In genomic region chr8:70083285-70083684, GRCm38 (mm10) we compare ENCODE assay signal across 8 mouse cellular contexts. TPM values are rescaled to one million over a fixed set of nuclear protein-coding genes. Genes with fewer than 3 reads are reported as not detected.
A peak's percentile ranks its signal among the peaks of the same experiment; 100 is the strongest.
DNase-seq lines count a peak whose midpoint lies in the region; ATAC-seq and TF ChIP-seq lines count a peak whose summit lies in the region.

Gene Hapln4 (plus strand): TSS chr8:70083457.

- intact Hi-C loops in heart, adult 2 months (cut with DNase I): no loop called here

- no peaks in the 10 kb centered on the region for H3K79me2 ChIP-seq in heart, adult 2 months (replicated peaks; ENCODE audit: control insufficient read depth, insufficient read depth, low read length)

- H3K9ac ChIP-seq in heart, adult 2 months (ENCODE audit: low read depth, low read length): no peak within 1 kb of the TSS
- H3K9ac ChIP-seq in forebrain, postnatal 0 days: peak within 1 kb of the TSS; percentile 47
- no peak within 1 kb of the TSS for H3K9ac ChIP-seq in kidney, embryonic 14.5 days (ENCODE audit: low read depth, low read length)
- H3K9ac ChIP-seq in liver, embryonic 11.5 days (ENCODE audit: low read depth, low read length): no peak within 1 kb of the TSS

- H3K4me1 ChIP-seq in heart, adult 2 months (ENCODE audit: control insufficient read depth, insufficient read depth, low read length): no peaks in the 10 kb centered on the region
- H3K4me1 ChIP-seq in forebrain, postnatal 0 days (ENCODE audit: insufficient read depth): peaks cover 16% of the 10 kb centered on the region; the same call in 1 of the 2 replicates
- H3K4me1 ChIP-seq in kidney, embryonic 14.5 days (ENCODE audit: control insufficient read depth, insufficient read depth, low read length): peaks cover 15% of the 10 kb centered on the region; the same call in 1 of the 2 replicates
- H3K4me1 ChIP-seq in liver, embryonic 11.5 days (replicated peaks; ENCODE audit: control insufficient read depth, insufficient read depth, low read length): peaks cover 8% of the 10 kb centered on the region

- H3K36me3 ChIP-seq in heart, adult 2 months (ENCODE audit: control insufficient read depth, insufficient read depth, low read length): no peaks in the 10 kb centered on the region
- no peaks in the 10 kb centered on the region for H3K36me3 ChIP-seq in forebrain, postnatal 0 days (ENCODE audit: insufficient read depth)
- no peaks in the 10 kb centered on the region for H3K36me3 ChIP-seq in kidney, embryonic 14.5 days (ENCODE audit: control insufficient read depth, insufficient read depth, low read length)
- no peaks in the 10 kb centered on the region for H3K36me3 ChIP-seq in liver, embryonic 11.5 days (ENCODE audit: control insufficient read depth, insufficient read depth, low read length)

- peak within 1 kb of the TSS; percentile 31 for H3K4me3 ChIP-seq in heart, adult 2 months
- peak within 1 kb of the TSS; percentile 46 for H3K4me3 ChIP-seq in forebrain, postnatal 0 days (ENCODE audit: low read depth, low read length)
- peak within 1 kb of the TSS; percentile 34 for H3K4me3 ChIP-seq in kidney, embryonic 14.5 days (ENCODE audit: low read length)
- H3K4me3 ChIP-seq in liver, embryonic 11.5 days (ENCODE audit: low read depth, low read length): peak within 1 kb of the TSS; percentile 34

- TF ChIP-seq POLR2A in heart, adult 2 months (IDR thresholded peaks at IDR 0.05; ENCODE audit: insufficient read depth, low read depth, low read length): no peak

- H3K4me2 ChIP-seq in forebrain, postnatal 0 days (ENCODE audit: low read depth): peak within 1 kb of the TSS; percentile 95
- peak within 1 kb of the TSS; percentile 49 for H3K4me2 ChIP-seq in kidney, embryonic 14.5 days (replicated peaks; ENCODE audit: low read depth, low read length)
- peak within 1 kb of the TSS; percentile 58 for H3K4me2 ChIP-seq in liver, embryonic 11.5 days

- no peak for ATAC-seq in forebrain, postnatal 0 days
- ATAC-seq in kidney, embryonic 14.5 days (ENCODE audit: low FRiP score, low TSS enrichment): no peak
- no peak for ATAC-seq in liver, embryonic 11.5 days (replicated peaks; ENCODE audit: low FRiP score)
- no peak for ATAC-seq in megakaryocyte-erythroid progenitor cell, adult 5-6 weeks (replicated peaks; ENCODE audit: low FRiP score, low TSS enrichment, poor library complexity, severe bottlenecking)

- DNase-seq in heart, adult 2 months: peak; percentile 37 to 44
- no peak for DNase-seq in heart, adult 11 months
- DNase-seq in cerebellum, adult 11-12 months: peak; percentile 92
- DNase-seq in forebrain, postnatal 0 days: peak; percentile 51
- peak; percentile 53 for DNase-seq in liver, embryonic 11.5 days (ENCODE audit: low spot score)
- peak; percentile 17 to 41 for DNase-seq in natural killer cell, adult 2 months (ENCODE audit: low spot score in 2 of 2)

- no peak within 1 kb of the TSS for H3K27ac ChIP-seq in heart, adult 2 months
- no peak within 1 kb of the TSS for H3K27ac ChIP-seq in forebrain, postnatal 0 days (ENCODE audit: low read depth, low read length)
- H3K27ac ChIP-seq in kidney, embryonic 14.5 days (ENCODE audit: low read depth, low read length): no peak within 1 kb of the TSS
- no peak within 1 kb of the TSS for H3K27ac ChIP-seq in liver, embryonic 11.5 days (ENCODE audit: low read depth, low read length)

- no peak for TF ChIP-seq CTCF in heart, adult 2 months (IDR thresholded peaks at IDR 0.05)
- no peak for TF ChIP-seq CTCF in forebrain, postnatal 0 days (IDR thresholded peaks at IDR 0.05; ENCODE audit: low read depth)

- no peaks in the 10 kb centered on the region for H3K9me3 ChIP-seq in forebrain, postnatal 0 days (ENCODE audit: low read length)
- H3K9me3 ChIP-seq in kidney, embryonic 14.5 days (ENCODE audit: control insufficient read depth, low read length): no peaks in the 10 kb centered on the region
- no peaks in the 10 kb centered on the region for H3K9me3 ChIP-seq in liver, embryonic 11.5 days (ENCODE audit: control insufficient read depth, low read length)

- peaks cover 13% of the 10 kb centered on the region for H3K27me3 ChIP-seq in heart, adult 2 months (ENCODE audit: control insufficient read depth, insufficient read depth, low read length)
- H3K27me3 ChIP-seq in forebrain, postnatal 0 days (ENCODE audit: insufficient read depth, low read length): peaks cover 52% of the 10 kb centered on the region
- H3K27me3 ChIP-seq in kidney, embryonic 14.5 days (ENCODE audit: control insufficient read depth, insufficient read depth, low read length): peaks cover 60% of the 10 kb centered on the region
- peaks cover 65% of the 10 kb centered on the region for H3K27me3 ChIP-seq in liver, embryonic 11.5 days (replicated peaks; ENCODE audit: control insufficient read depth, insufficient read depth, low read length)

- no peak for TF ChIP-seq EP300 in heart, adult 2 months (IDR thresholded peaks at IDR 0.05; ENCODE audit: insufficient read depth, low read depth, low read length)

- WGBS in heart, adult 2 months: under 1% methylated on average over 26 of the region's 26 CpGs
- 3% methylated on average over 26 of the region's 26 CpGs for WGBS in forebrain, postnatal 0 days
- under 1% methylated on average over 26 of the region's 26 CpGs for WGBS in kidney, embryonic 14.5 days
- 2% methylated on average over 26 of the region's 26 CpGs for WGBS in liver, embryonic 11.5 days

RNA-seq across cellular contexts. Expression of gene Hapln4, which starts in this region (rescaled TPM):
- under 1 TPM in 1 of 2 experiments, not detected in 1; 0.10 TPM for total RNA-seq in heart, adult 2 months (2021)
- 0.15 and 0.16 TPM in 2 replicates for polyA plus RNA-seq in heart, adult 2 months (2012; rRNA removed)
- total RNA-seq in forebrain, postnatal 0 days (2014; rRNA removed): 0.31 and 0.48 TPM in 2 replicates
- polyA plus RNA-seq in forebrain, postnatal 0 days (2015; fragmentation: Nextera tagmentation; extraction: Ambion mirVana): 0.53 and 0.71 TPM in 2 replicates
- polyA plus RNA-seq in kidney, embryonic 14.5 days (2014; fragmentation: Nextera tagmentation; extraction: Ambion mirVana): not detected in 2 replicates
- 0.27 and 0.64 TPM in 2 replicates for polyA plus RNA-seq in liver, embryonic 11.5 days (2014; fragmentation: Nextera tagmentation; extraction: Ambion mirVana)
- not detected in 2 replicates for total RNA-seq in megakaryocyte-erythroid progenitor cell, adult 5-6 weeks (2014; fragmentation: Nextera tagmentation)
- not detected in 2 replicates for total RNA-seq in megakaryocyte-erythroid progenitor cell, adult 5-6 weeks (2017)

Comparison
In these comparisons a context has a peak if more than half of its experiments do, and no peak if none do; other contexts are left out.
1. Peak in DNase-seq and H3K4me3 ChIP-seq in heart, adult 2 months; RNA of the gene not detected or under 1 TPM.
2. Peak in DNase-seq, H3K4me3 ChIP-seq, H3K9ac ChIP-seq and H3K4me2 ChIP-seq in forebrain, postnatal 0 days; RNA of the gene not detected or under 1 TPM.
3. Peak in DNase-seq, H3K4me3 ChIP-seq and H3K4me2 ChIP-seq in liver, embryonic 11.5 days; RNA of the gene not detected or under 1 TPM.